Mouse (Mus musculus) stomach, postnatal 0 days (tissue): ENCODE measurements around the gene Rabgap1l.

Experiments
- CTCF ChIP-seq: IDR thresholded peaks from 2 replicates; pipeline ENCODE4 v1.5.1; 2016; ENCODE audit warnings: antibody characterized with exemption, low read depth, mild to moderate bottlenecking, moderate library complexity
- EP300 ChIP-seq: optimal IDR thresholded peaks from 2 replicates; pipeline ENCODE3; 2016; ENCODE audit warnings: antibody characterized with exemption

GRCm38 (mm10) chr1:160374490-160374889 is 418.5 kb downstream of the Rabgap1l start:
- TF ChIP-seq CTCF (no peak), EP300 (no peak)
